Mouse (Mus musculus): ENCODE measurements at regions not wholly inside any gene's neighbourhood (a gene's known extent, or its start where the extent isn't known, plus 50 kb on each side); places are given as distances from the start of the nearest gene placed in this dataset.
A peak's percentile ranks its signal among the peaks of the same experiment; 100 is the strongest.

DNA sequence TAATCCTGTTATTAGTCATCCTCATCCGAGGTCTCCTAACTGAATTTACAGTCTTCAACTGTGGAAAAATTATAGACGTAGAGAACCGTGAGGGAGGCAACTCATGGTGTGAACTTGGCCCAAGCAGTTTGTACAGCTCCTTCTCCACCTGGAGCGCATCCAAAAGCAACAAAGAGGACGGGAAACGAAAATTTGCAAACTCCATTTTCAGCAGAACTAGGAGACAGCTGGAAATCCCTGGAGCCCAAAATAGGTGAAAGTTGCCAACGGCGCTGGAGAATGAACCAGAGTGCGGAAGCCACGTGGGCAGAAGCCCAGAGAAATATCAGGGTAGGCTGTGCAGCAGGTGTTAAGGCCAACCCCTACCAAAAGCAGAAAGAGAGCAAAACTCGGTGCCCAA is 155.7 kb downstream of the Spry2 start:
- H3K27me3 ChIP-seq (ENCODE audit: control insufficient read depth, insufficient read depth, low read length): no peaks in the 10 kb centered on the region
- no peak for ATAC-seq (ENCODE audit: insufficient number of reproducible peaks, insufficient read depth, low FRiP score, low read depth)
- peaks cover 5 to 24% of the 10 kb centered on the region in 2 experiments; a peak in 2 of 4 replicates for H3K4me1 ChIP-seq (ENCODE audit: control insufficient read depth in 2 of 2, insufficient read depth in 2 of 2, low read length in 2 of 2)
- WGBS: 57% methylated on average over 11 of the region's 11 CpGs
- no peaks in the 10 kb centered on the region for H3K9me3 ChIP-seq (ENCODE audit: control insufficient read depth, low read length)
- H3K9ac ChIP-seq (ENCODE audit: low read length): no peak overlapping the region
- H3K4me2 ChIP-seq (ENCODE audit: low read length): no peak overlapping the region
- H3K36me3 ChIP-seq (ENCODE audit: control insufficient read depth, insufficient read depth, low read length): no peaks in the 10 kb centered on the region
- peak overlapping the region in 1 of 2 experiments; percentile 53; a peak in 3 of 4 replicates for H3K27ac ChIP-seq (replicated peaks in 1 of 2; ENCODE audit: control insufficient read depth in 1 of 2, insufficient read depth in 1 of 2, low read depth in 2 of 2, low read length in 2 of 2)
- H3K4me3 ChIP-seq (ENCODE audit: control insufficient read depth in 1 of 2, insufficient read depth in 1 of 2, low read depth in 1 of 2, low read length in 2 of 2): no peak overlapping the region

DNA sequence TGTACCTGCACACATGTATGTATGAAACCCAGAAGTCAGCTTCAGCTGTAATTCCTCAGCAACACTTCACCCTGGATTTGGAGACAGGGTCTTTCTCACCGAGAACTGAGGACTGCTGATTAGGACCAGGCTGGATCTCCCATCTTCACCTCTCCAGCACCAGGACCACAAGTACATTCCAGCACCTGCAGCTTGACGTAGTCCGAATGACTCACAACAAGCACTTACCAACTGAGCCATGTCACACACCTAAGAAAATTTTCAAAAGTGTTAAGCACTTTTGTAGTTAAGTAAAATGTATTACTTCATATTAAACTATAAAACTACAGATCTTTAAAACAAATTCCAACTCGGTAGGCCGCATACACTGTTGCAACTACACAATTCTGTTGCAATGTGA is 158.1 kb downstream of the Spry2 start:
- WGBS: 70% methylated on average over 5 of the region's 5 CpGs
- Histone ChIP-seq H3K9me3 (ENCODE audit: control insufficient read depth, low read length) (no peaks in the 10 kb centered on the region), H3K9ac (ENCODE audit: low read length) (no peak overlapping the region), H3K4me2 (ENCODE audit: low read length) (no peak overlapping the region), H3K36me3 (ENCODE audit: control insufficient read depth, insufficient read depth, low read length) (no peaks in the 10 kb centered on the region), H3K27me3 (ENCODE audit: control insufficient read depth, insufficient read depth, low read length) (no peaks in the 10 kb centered on the region), H3K4me1 (ENCODE audit: control insufficient read depth in 2 of 2, insufficient read depth in 2 of 2, low read length in 2 of 2) (peaks cover 10 to 19% of the 10 kb centered on the region in 2 experiments), H3K4me3 (ENCODE audit: control insufficient read depth in 1 of 2, insufficient read depth in 1 of 2, low read depth in 1 of 2, low read length in 2 of 2) (no peak overlapping the region), H3K27ac (replicated peaks in 1 of 2; ENCODE audit: control insufficient read depth in 1 of 2, insufficient read depth in 1 of 2, low read depth in 2 of 2, low read length in 2 of 2) (no peak overlapping the region)
- ATAC-seq (ENCODE audit: insufficient number of reproducible peaks, insufficient read depth, low FRiP score, low read depth): no peak

DNA sequence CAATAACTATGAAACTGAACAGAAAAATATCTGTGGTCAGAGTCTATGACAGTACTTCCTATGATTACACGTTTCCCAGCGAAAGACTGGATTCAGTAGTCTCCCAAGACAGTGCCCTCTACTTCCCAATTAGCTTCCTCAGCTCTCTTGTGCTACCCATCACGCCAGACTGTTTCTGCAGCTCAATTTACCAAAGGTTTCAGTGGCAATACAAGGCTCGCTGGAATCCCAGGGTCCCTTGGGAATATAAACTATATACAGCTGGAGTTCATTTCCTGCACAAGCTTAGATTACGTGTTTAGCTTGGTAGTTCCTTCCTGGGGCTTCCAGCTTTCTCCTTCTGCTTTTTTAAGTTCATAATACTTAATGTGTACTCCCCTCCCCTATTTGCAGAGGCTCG is 160.3 kb downstream of the Spry2 start:
- Histone ChIP-seq H3K4me1 (ENCODE audit: control insufficient read depth in 2 of 2, insufficient read depth in 2 of 2, low read length in 2 of 2) (peaks cover 13 to 19% of the 10 kb centered on the region in 2 experiments), H3K4me2 (ENCODE audit: low read length) (0 out of 2 replicates have a peak overlapping the region, but pooled peaks have one; percentile 4), H3K9ac (ENCODE audit: low read length) (no peak overlapping the region), H3K36me3 (ENCODE audit: control insufficient read depth, insufficient read depth, low read length) (no peaks in the 10 kb centered on the region), H3K4me3 (ENCODE audit: control insufficient read depth in 1 of 2, insufficient read depth in 1 of 2, low read depth in 1 of 2, low read length in 2 of 2) (no peak overlapping the region), H3K9me3 (ENCODE audit: control insufficient read depth, low read length) (no peaks in the 10 kb centered on the region), H3K27me3 (ENCODE audit: control insufficient read depth, insufficient read depth, low read length) (no peaks in the 10 kb centered on the region), H3K27ac (replicated peaks in 1 of 2; ENCODE audit: control insufficient read depth in 1 of 2, insufficient read depth in 1 of 2, low read depth in 2 of 2, low read length in 2 of 2) (no peak overlapping the region)
- WGBS: 43% methylated on average over 6 of the region's 6 CpGs
- ATAC-seq (ENCODE audit: insufficient number of reproducible peaks, insufficient read depth, low FRiP score, low read depth): no peak

DNA sequence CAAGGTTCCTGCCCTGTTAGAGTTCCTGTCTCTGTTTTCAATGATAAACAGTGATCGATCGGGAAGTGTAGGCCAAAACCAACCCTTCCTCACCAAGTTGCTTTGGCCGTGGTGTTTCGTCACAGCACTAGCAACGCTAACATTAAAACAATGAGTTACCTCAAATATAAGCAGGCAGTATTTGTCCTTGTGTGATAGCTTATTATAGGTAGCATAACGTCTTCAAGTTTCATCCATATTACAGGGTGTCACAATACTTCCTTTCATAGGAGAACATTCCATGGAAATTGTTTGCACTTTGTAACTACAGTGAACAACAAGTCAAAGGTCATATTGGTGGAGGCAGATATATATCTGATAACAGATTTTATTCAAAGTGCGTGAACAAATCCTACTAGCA is 162.3 kb downstream of the Spry2 start:
- Histone ChIP-seq H3K36me3 (ENCODE audit: control insufficient read depth, insufficient read depth, low read length) (no peaks in the 10 kb centered on the region), H3K4me2 (ENCODE audit: low read length) (no peak overlapping the region), H3K9me3 (ENCODE audit: control insufficient read depth, low read length) (no peaks in the 10 kb centered on the region), H3K4me3 (ENCODE audit: control insufficient read depth in 1 of 2, insufficient read depth in 1 of 2, low read depth in 1 of 2, low read length in 2 of 2) (no peak overlapping the region), H3K9ac (ENCODE audit: low read length) (no peak overlapping the region), H3K4me1 (ENCODE audit: control insufficient read depth in 2 of 2, insufficient read depth in 2 of 2, low read length in 2 of 2) (peaks cover 10 to 22% of the 10 kb centered on the region in 2 experiments), H3K27ac (replicated peaks in 1 of 2; ENCODE audit: control insufficient read depth in 1 of 2, insufficient read depth in 1 of 2, low read depth in 2 of 2, low read length in 2 of 2) (no peak overlapping the region), H3K27me3 (ENCODE audit: control insufficient read depth, insufficient read depth, low read length) (no peaks in the 10 kb centered on the region)
- no peak for ATAC-seq (ENCODE audit: insufficient number of reproducible peaks, insufficient read depth, low FRiP score, low read depth)
- WGBS: 85% methylated on average over 7 of the region's 7 CpGs

DNA sequence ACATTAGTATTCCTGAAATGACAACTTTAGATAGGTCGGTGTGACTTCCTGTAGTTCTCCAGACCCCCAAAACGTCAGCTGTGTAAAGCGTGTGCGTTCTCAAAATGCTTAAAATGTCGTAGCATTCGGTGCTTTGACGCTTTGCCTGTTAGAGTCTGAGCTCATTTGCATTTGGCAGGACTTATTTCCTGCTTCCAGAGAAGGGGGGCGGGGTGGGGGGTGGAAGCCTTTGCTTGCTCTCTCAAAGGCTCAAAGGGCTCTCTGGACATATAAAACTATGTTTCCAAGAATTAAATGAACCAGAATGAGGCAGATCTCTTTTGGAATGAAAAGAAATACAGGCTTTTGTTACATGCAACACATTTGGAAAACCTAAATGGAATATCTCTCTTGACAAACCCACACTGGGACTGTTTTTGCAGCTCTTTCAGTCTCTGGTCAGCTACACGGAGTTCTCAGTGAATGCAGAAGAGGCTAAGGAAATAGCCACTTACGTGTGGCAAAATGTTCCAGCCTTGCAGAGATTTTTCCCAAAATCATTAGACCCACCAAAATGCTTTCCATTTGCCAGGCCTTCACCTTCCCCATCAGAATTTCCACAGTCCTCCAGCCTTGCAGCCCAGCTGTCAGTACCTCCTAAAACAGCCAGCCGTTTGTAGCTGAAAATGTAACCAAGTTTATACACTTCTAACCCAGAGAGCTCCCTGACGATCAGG is 163.4 kb downstream of the Spry2 start:
- H3K9me3 ChIP-seq (ENCODE audit: control insufficient read depth, low read length): no peaks in the 10 kb centered on the region
- no peaks in the 10 kb centered on the region for H3K27me3 ChIP-seq (ENCODE audit: control insufficient read depth, insufficient read depth, low read length)
- ATAC-seq (ENCODE audit: insufficient number of reproducible peaks, insufficient read depth, low FRiP score, low read depth): peak; percentile 27; the same call in 1 of the 2 replicates
- H3K9ac ChIP-seq (ENCODE audit: low read length): peak overlapping the region; percentile 75
- no peaks in the 10 kb centered on the region for H3K36me3 ChIP-seq (ENCODE audit: control insufficient read depth, insufficient read depth, low read length)
- H3K27ac ChIP-seq (replicated peaks in 1 of 2; ENCODE audit: control insufficient read depth in 1 of 2, insufficient read depth in 1 of 2, low read depth in 2 of 2, low read length in 2 of 2): peak overlapping the region; percentile 89 to 98
- H3K4me3 ChIP-seq (ENCODE audit: control insufficient read depth in 1 of 2, insufficient read depth in 1 of 2, low read depth in 1 of 2, low read length in 2 of 2): peak overlapping the region; percentile 41 to 43
- 3% methylated on average over 12 of the region's 12 CpGs for WGBS
- peak overlapping the region; percentile 75 for H3K4me2 ChIP-seq (ENCODE audit: low read length)
- peaks cover 10 to 22% of the 10 kb centered on the region in 2 experiments for H3K4me1 ChIP-seq (ENCODE audit: control insufficient read depth in 2 of 2, insufficient read depth in 2 of 2, low read length in 2 of 2)

DNA sequence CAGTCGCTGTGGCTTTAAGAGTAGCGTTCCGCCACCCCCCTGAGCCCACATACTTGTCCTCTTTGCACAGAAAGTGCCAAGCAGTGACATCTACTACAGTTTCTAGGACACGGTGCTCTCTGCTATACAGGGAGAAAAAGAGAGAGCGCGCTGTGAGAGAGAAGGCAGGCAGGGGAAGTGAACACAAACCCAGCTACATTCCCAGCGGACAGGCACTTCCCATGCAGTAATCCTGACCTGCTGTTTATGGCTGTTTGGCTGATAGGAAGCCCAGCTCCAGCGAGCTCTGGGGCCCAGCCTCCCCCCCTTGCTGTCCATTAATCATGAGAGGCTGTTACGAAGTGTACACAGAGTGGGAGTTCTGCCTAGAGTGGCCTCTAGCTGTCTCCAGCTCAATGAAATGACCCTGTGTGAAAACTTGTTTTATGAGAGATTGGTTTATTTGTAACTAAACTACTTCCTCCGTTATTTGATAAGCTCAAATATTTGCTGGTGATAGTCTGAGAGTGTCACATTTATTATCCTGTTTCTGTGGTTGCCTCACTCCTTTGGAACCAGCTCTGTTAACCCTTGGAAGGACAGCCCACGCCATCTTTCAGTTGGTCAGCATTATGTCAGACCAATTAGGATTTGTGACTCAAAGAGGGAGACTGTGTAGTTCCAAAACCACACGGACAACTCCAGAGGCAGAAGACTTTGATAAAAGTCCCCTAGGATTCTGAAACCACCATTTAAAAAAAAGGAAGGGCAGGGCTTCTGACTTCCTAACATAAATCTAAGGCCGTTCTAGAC is 164.2 kb downstream of the Spry2 start:
- Histone ChIP-seq H3K9ac (ENCODE audit: low read length) (peak overlapping the region; percentile 75), H3K4me1 (ENCODE audit: control insufficient read depth in 2 of 2, insufficient read depth in 2 of 2, low read length in 2 of 2) (peaks cover 10 to 22% of the 10 kb centered on the region in 2 experiments), H3K27me3 (ENCODE audit: control insufficient read depth, insufficient read depth, low read length) (no peaks in the 10 kb centered on the region), H3K4me2 (ENCODE audit: low read length) (peak overlapping the region; percentile 75), H3K9me3 (ENCODE audit: control insufficient read depth, low read length) (no peaks in the 10 kb centered on the region), H3K36me3 (ENCODE audit: control insufficient read depth, insufficient read depth, low read length) (no peaks in the 10 kb centered on the region), H3K27ac (replicated peaks in 1 of 2; ENCODE audit: control insufficient read depth in 1 of 2, insufficient read depth in 1 of 2, low read depth in 2 of 2, low read length in 2 of 2) (peak overlapping the region; percentile 89 to 98), H3K4me3 (ENCODE audit: control insufficient read depth in 1 of 2, insufficient read depth in 1 of 2, low read depth in 1 of 2, low read length in 2 of 2) (peak overlapping the region; percentile 41 to 43)
- 2% methylated on average over 13 of the region's 13 CpGs for WGBS
- ATAC-seq (ENCODE audit: insufficient number of reproducible peaks, insufficient read depth, low FRiP score, low read depth): peak; percentile 94

DNA sequence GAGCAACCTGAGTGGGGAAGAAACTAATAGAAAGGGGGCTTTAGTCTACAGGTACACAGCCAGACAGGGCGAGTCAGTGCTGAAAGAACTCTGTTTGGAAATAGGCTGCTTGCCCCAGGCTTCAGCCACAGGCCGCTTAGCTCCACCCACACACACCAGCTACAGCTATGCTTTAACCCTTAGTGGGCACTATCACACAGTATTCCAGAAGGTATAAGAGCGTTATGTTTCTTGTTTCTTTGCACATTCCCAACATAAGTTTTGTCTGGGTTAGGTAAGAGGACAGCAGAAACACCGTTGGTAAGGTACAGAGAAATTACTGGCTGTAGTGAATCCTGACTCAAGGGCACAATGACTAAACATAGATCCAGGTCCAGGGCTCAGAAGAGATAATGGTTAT is 165.8 kb downstream of the Spry2 start:
- Histone ChIP-seq H3K9ac (ENCODE audit: low read length) (peak overlapping the region; percentile 75), H3K9me3 (ENCODE audit: control insufficient read depth, low read length) (no peaks in the 10 kb centered on the region), H3K27ac (replicated peaks in 1 of 2; ENCODE audit: control insufficient read depth in 1 of 2, insufficient read depth in 1 of 2, low read depth in 2 of 2, low read length in 2 of 2) (peak overlapping the region; percentile 41 to 98; a peak in 3 of 4 replicates), H3K36me3 (ENCODE audit: control insufficient read depth, insufficient read depth, low read length) (no peaks in the 10 kb centered on the region), H3K4me1 (ENCODE audit: control insufficient read depth in 2 of 2, insufficient read depth in 2 of 2, low read length in 2 of 2) (peaks cover 10 to 17% of the 10 kb centered on the region in 2 experiments), H3K27me3 (ENCODE audit: control insufficient read depth, insufficient read depth, low read length) (no peaks in the 10 kb centered on the region), H3K4me2 (ENCODE audit: low read length) (peak overlapping the region; percentile 75), H3K4me3 (ENCODE audit: control insufficient read depth in 1 of 2, insufficient read depth in 1 of 2, low read depth in 1 of 2, low read length in 2 of 2) (0 out of 4 replicates have a peak overlapping the region, but pooled peaks of 1 of the 2 experiments have one; percentile 43)
- 0 out of 2 replicates have a peak, but pooled peaks have one; percentile 42 for ATAC-seq (ENCODE audit: insufficient number of reproducible peaks, insufficient read depth, low FRiP score, low read depth)
- 5% methylated on average over 4 of the region's 4 CpGs for WGBS

All from heart, embryonic 14.5 days (tissue).